Mouse (Mus musculus) gastrocnemius, postnatal 25 days (tissue): Measurements from ENCODE around the gene Prepl. TPM values are rescaled to one million over a fixed set of nuclear protein-coding genes. Genes with fewer than 3 reads are reported as not detected.

Source experiments
- DNase-seq: peaks from one replicate; pipeline ENCODE4 v3.0.0; 2022
- total RNA-seq, 2 experiments: library from RNA; stranded (reverse); gene quantifications; 1 replicate in 1 of 2; 2 replicates in 1 of 2; pipeline ENCODE4 v1.2.3; 2021

Prepl gene
- total RNA-seq, 2 experiments from 2014 or later: 35.7 to 38.1 TPM

GRCm38 (mm10) chr17:85071088-85071775 lies 18.8 kb downstream of the Prepl start:
- DNase-seq: no peak

- no peak for DNase-seq
Observed at GRCm38 (mm10) chr17:85070658-85071057, 19.4 kb downstream of the Prepl start.

GRCm38 (mm10) chr17:85067331-85067730 lies 22.7 kb downstream of the Prepl start:
- no peak for DNase-seq

GRCm38 (mm10) chr17:85063560-85063959 lies 26.5 kb downstream of the Prepl start:
- no peak for DNase-seq

- no peak for DNase-seq
Observed at GRCm38 (mm10) chr17:85059136-85059535, 30.9 kb downstream of the Prepl start.

- no peak for DNase-seq
Observed at GRCm38 (mm10) chr17:85058276-85058675, 31.8 kb downstream of the Prepl start.

- DNase-seq: no peak
Observed at GRCm38 (mm10) chr17:85048379-85048778, 41.7 kb downstream of the Prepl start.

- no peak for DNase-seq
Observed at GRCm38 (mm10) chr17:85045160-85045559, 44.9 kb downstream of the Prepl start.

GRCm38 (mm10) chr17:85044466-85044865 lies 45.6 kb downstream of the Prepl start:
- DNase-seq: no peak

- no peak for DNase-seq
Observed at GRCm38 (mm10) chr17:85043404-85043816, 46.6 kb downstream of the Prepl start.

GRCm38 (mm10) chr17:85042419-85042818 lies 47.6 kb downstream of the Prepl start:
- no peak for DNase-seq

GRCm38 (mm10) chr17:85040913-85041312 lies 49.1 kb downstream of the Prepl start:
- DNase-seq: no peak

GRCm38 (mm10) chr17:85038761-85039160 lies 51.3 kb downstream of the Prepl start:
- DNase-seq: no peak

GRCm38 (mm10) chr17:85038311-85038710 lies 51.7 kb downstream of the Prepl start:
- no peak for DNase-seq

- no peak for DNase-seq
Observed at GRCm38 (mm10) chr17:85037855-85038254, 52.2 kb downstream of the Prepl start.

- no peak for DNase-seq
Observed at GRCm38 (mm10) chr17:85034068-85034467, 56.0 kb downstream of the Prepl start.

GRCm38 (mm10) chr17:85033087-85033486 lies 57.0 kb downstream of the Prepl start:
- DNase-seq: no peak

- DNase-seq: no peak
Observed at GRCm38 (mm10) chr17:85030651-85031050, 59.4 kb downstream of the Prepl start.

GRCm38 (mm10) chr17:85028797-85029196 lies 61.2 kb downstream of the Prepl start:
- DNase-seq: no peak

- DNase-seq: no peak
Observed at GRCm38 (mm10) chr17:85028093-85028739, 61.8 kb downstream of the Prepl start, which contains the start of gene Slc3a1. Slc3a1 (plus strand) TSS chr17:85028376.

- no peak for DNase-seq
Observed at GRCm38 (mm10) chr17:85027247-85027646, 62.8 kb downstream of the Prepl start.

GRCm38 (mm10) chr17:85026436-85026835 lies 63.6 kb downstream of the Prepl start:
- DNase-seq: no peak

GRCm38 (mm10) chr17:85025151-85025550 lies 64.9 kb downstream of the Prepl start:
- DNase-seq: no peak

GRCm38 (mm10) chr17:85024237-85024636 lies 65.8 kb downstream of the Prepl start:
- no peak for DNase-seq
